Mouse (Mus musculus) lung, postnatal 0 days (tissue): ENCODE data around the gene Gm9048. TPM values are rescaled to one million over a fixed set of nuclear protein-coding genes. Genes with fewer than 3 reads are reported as not detected.
"Not testable (repeated sequence)": the region's sequence is repeated elsewhere in the genome, so short reads cannot be mapped to it uniquely, and the experiment has no call there.

Source experiments
- ATAC-seq: fragments of 200-750 bp; cut with Nextera tagmentation; 2 replicates; pipeline ENCODE4 v1.8.0; 2017; ENCODE audit warnings: moderate library complexity
- DNase-seq: peaks from one replicate; pipeline ENCODE4 v3.0.0-alpha.2; 2016; ENCODE audit warnings: low spot score
- H3K27ac ChIP-seq: fragments of 300-500 bp; sonication (generic); 2 replicates; pipeline ENCODE4 v1.5.1; 2014; ENCODE audit warnings: antibody characterized with exemption, mild to moderate bottlenecking, low read length, mixed read lengths
- H3K27me3 ChIP-seq: fragments of 300-500 bp; sonication (generic); replicated peaks from 2 replicates; pipeline ENCODE4 v1.6.1; 2014; ENCODE audit warnings: low read length, mixed read lengths; ENCODE audit not compliant: insufficient read depth
- H3K36me3 ChIP-seq: fragments of 300-500 bp; sonication (generic); 2 replicates; pipeline ENCODE4 v1.6.1; 2014; ENCODE audit warnings: low read length, mixed read lengths; ENCODE audit not compliant: insufficient read depth
- H3K4me1 ChIP-seq: fragments of 300-500 bp; sonication (generic); 2 replicates; pipeline ENCODE4 v1.6.1; 2014; ENCODE audit warnings: antibody characterized with exemption, low read depth, low read length, mixed read lengths; ENCODE audit not compliant: insufficient read depth
- H3K4me2 ChIP-seq: fragments of 300-500 bp; sonication (generic); replicated peaks from 2 replicates; pipeline ENCODE4 v1.6.1; 2014; ENCODE audit warnings: low read depth, mild to moderate bottlenecking, low read length, moderate library complexity, mixed read lengths
- H3K4me3 ChIP-seq: fragments of 300-500 bp; sonication (generic); 2 replicates; pipeline ENCODE4 v1.5.1; 2014; ENCODE audit warnings: low read depth, low read length
- H3K9ac ChIP-seq: fragments of 300-500 bp; sonication (generic); replicated peaks from 2 replicates; pipeline ENCODE4 v1.6.1; 2014; ENCODE audit warnings: low read depth, mild to moderate bottlenecking
- H3K9me3 ChIP-seq: fragments of 300-500 bp; sonication (generic); 2 replicates; pipeline ENCODE4 v1.6.1; 2016; ENCODE audit warnings: low read length, mixed read lengths
- CTCF ChIP-seq: IDR thresholded peaks from 2 replicates; pipeline ENCODE4 v1.5.1; 2016; ENCODE audit warnings: antibody characterized with exemption, mild to moderate bottlenecking
- EP300 ChIP-seq: IDR thresholded peaks from 2 replicates; pipeline ENCODE4 v1.6.1; 2016; ENCODE audit warnings: antibody characterized with exemption, mild to moderate bottlenecking, control low read depth
- WGBS: fragments of 180-500 bp; shearing (Covaris S2); extraction: QIAGEN DNeasy Blood & Tissue Kit; methylation state at CpG from one replicate; pipeline ENCODE4 v1.1.7; 2014; 5-methylcytosine and 5-hydroxymethylcytosine counted together
- polyA plus RNA-seq: library from polyadenylated mRNA; unstranded; fragments of >200 nt; fragmentation: Nextera tagmentation; extraction: Ambion mirVana; gene quantifications from 2 replicates; pipeline ENCODE4 v1.2.1, GENCODE M21; 2015

Gm9048 gene
- polyA plus RNA-seq = not detected in 2 replicates

GRCm38 (mm10) chr10:118348579-118348978 is at the start of gene Gm9048:
Gene Gm9048, minus strand, starts transcription at chr10:118348679.
- 86% methylated on average over 1 of the region's 14 CpGs for WGBS

GRCm38 (mm10) chr10:118370443-118370842 is 22.0 kb upstream of the Gm9048 start:
- Histone ChIP-seq H3K27me3 (no peaks in the 10 kb centered on the region), H3K4me1 (no peaks in the 10 kb centered on the region), H3K9me3 (no peaks in the 10 kb centered on the region), H3K27ac (no peak overlapping the region), H3K36me3 (no peaks in the 10 kb centered on the region), H3K4me3 (no peak overlapping the region), H3K9ac (no peak overlapping the region), H3K4me2 (no peak overlapping the region)
- 4% methylated on average over 10 of the region's 10 CpGs for WGBS
- ATAC-seq (peak; percentile 82), DNase-seq (peak; percentile 90)
- no peak for TF ChIP-seq EP300
- TF ChIP-seq CTCF = peak; percentile 98

More at GRCm38 (mm10) chr10:118348579-118348978, at the start of gene Gm9048:
- H3K36me3 ChIP-seq, H3K9ac ChIP-seq, ATAC-seq, H3K27me3 ChIP-seq, H3K4me3 ChIP-seq, H3K27ac ChIP-seq, H3K9me3 ChIP-seq, H3K4me1 ChIP-seq, DNase-seq, H3K4me2 ChIP-seq: not testable (repeated sequence)

- H3K27ac ChIP-seq = no peak overlapping the region
- H3K4me1 ChIP-seq = no peaks in the 10 kb centered on the region
- H3K36me3 ChIP-seq = no peaks in the 10 kb centered on the region
- no peak for DNase-seq
- no peaks in the 10 kb centered on the region for H3K27me3 ChIP-seq
- WGBS = 88% methylated on average over 9 of the region's 9 CpGs
- H3K9ac ChIP-seq = no peak overlapping the region
- no peaks in the 10 kb centered on the region for H3K9me3 ChIP-seq
- H3K4me3 ChIP-seq = no peak overlapping the region
- TF ChIP-seq CTCF (no peak), EP300 (no peak)
- H3K4me2 ChIP-seq = no peak overlapping the region
- ATAC-seq = no peak
Measured at GRCm38 (mm10) chr10:118369518-118369917, 21.0 kb upstream of the Gm9048 start.

GRCm38 (mm10) chr10:118354005-118354404 is 5.5 kb upstream of the Gm9048 start, which contains the start of gene Gm9049:
Gene Gm9049, minus strand, starts transcription at chr10:118354105.
- not testable (repeated sequence) for H3K4me3 ChIP-seq, H3K9me3 ChIP-seq

GRCm38 (mm10) chr10:118343155-118343554 is 5.3 kb downstream of the Gm9048 start, which contains the start of gene Gm9046:
Gene Gm9046, minus strand, starts transcription at chr10:118343255.
- H3K9me3 ChIP-seq, DNase-seq, ATAC-seq, H3K4me2 ChIP-seq, H3K36me3 ChIP-seq, H3K4me3 ChIP-seq, H3K9ac ChIP-seq, H3K27ac ChIP-seq, H3K4me1 ChIP-seq, H3K27me3 ChIP-seq: not testable (repeated sequence)
- WGBS = no CpG with 5 or more reads among the region's 14 CpGs

More at GRCm38 (mm10) chr10:118354005-118354404, 5.5 kb upstream of the Gm9048 start, which contains the start of gene Gm9049:
- not testable (repeated sequence) for ATAC-seq, H3K4me1 ChIP-seq, H3K4me2 ChIP-seq, H3K36me3 ChIP-seq, DNase-seq, H3K27ac ChIP-seq, H3K27me3 ChIP-seq, H3K9ac ChIP-seq
- WGBS = no CpG with 5 or more reads among the region's 11 CpGs

GRCm38 (mm10) chr10:118337731-118338130 is 10.7 kb downstream of the Gm9048 start, which contains the start of gene Gm9045:
Gene Gm9045, minus strand, starts transcription at chr10:118337831.
- not testable (repeated sequence) for H3K9ac ChIP-seq, H3K9me3 ChIP-seq, H3K27me3 ChIP-seq, DNase-seq, H3K36me3 ChIP-seq, H3K4me3 ChIP-seq, ATAC-seq, H3K4me2 ChIP-seq, H3K27ac ChIP-seq, H3K4me1 ChIP-seq
- no CpG with 5 or more reads among the region's 14 CpGs for WGBS

- H3K4me3 ChIP-seq, H3K9me3 ChIP-seq, H3K27me3 ChIP-seq, DNase-seq, H3K9ac ChIP-seq, ATAC-seq, H3K27ac ChIP-seq, H3K4me2 ChIP-seq, H3K4me1 ChIP-seq, H3K36me3 ChIP-seq: not testable (repeated sequence)
- WGBS = no CpG with 5 or more reads among the region's 14 CpGs
Measured at GRCm38 (mm10) chr10:118332308-118332707, 16.2 kb downstream of the Gm9048 start, which contains the start of gene Gm9044. Gene Gm9044, minus strand, starts transcription at chr10:118332408.

GRCm38 (mm10) chr10:118326869-118327268 is 21.6 kb downstream of the Gm9048 start, which contains the start of gene Gm9040:
Gene Gm9040, minus strand, starts transcription at chr10:118326969.
- no CpG with 5 or more reads among the region's 11 CpGs for WGBS

More at GRCm38 (mm10) chr10:118326869-118327268, 21.6 kb downstream of the Gm9048 start, which contains the start of gene Gm9040:
- H3K36me3 ChIP-seq, H3K4me2 ChIP-seq, ATAC-seq, H3K4me3 ChIP-seq, H3K9ac ChIP-seq, H3K27me3 ChIP-seq, H3K9me3 ChIP-seq, DNase-seq, H3K4me1 ChIP-seq, H3K27ac ChIP-seq: not testable (repeated sequence)
